Mouse (Mus musculus): ENCODE data around the gene Nol6. TPM values are rescaled to one million over a fixed set of nuclear protein-coding genes. Genes with fewer than 3 reads are reported as not detected.
"Not testable (repeated sequence)": the region's sequence is repeated elsewhere in the genome, so short reads cannot be mapped to it uniquely, and the experiment has no call there.

Nol6 gene
- polyA plus RNA-seq, 1 experiment: 22.2 TPM

- peaks cover 76% of the 10 kb centered on the region for H3K27me3 ChIP-seq (replicated peaks)
- H3K9me3 ChIP-seq: peaks cover 4% of the 10 kb centered on the region; the same call in 1 of the 2 replicates
- H3K4me3 ChIP-seq (replicated peaks): no peak overlapping the region
Observed at GRCm38 (mm10) chr4:41087459-41088298, 36.6 kb downstream of the Nol6 start.

DNA sequence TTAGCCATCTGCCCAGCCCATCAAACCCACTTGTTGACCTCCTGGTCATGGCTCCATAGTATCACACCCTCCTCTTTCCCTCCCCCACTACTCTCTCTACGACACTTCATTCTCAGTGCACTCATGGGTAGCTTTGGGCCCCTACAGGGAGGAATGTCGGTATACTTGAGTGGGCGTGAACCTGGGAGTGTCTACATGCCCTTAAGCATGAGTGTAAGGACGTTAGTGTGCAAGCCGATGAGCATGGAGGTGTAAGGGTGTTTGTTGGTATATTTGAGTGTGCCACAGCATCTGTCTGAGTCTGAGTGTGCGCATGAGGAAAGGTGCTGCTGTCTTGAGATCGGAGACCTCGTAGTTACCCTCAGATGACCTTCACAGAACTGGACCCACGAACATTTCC lies 37.3 kb downstream of the Nol6 start:
- H3K36me3 ChIP-seq (replicated peaks; ENCODE audit: low read length): no peaks in the 10 kb centered on the region

More at GRCm38 (mm10) chr4:41087459-41088298, 36.6 kb downstream of the Nol6 start:
- TF ChIP-seq GATA1 (IDR thresholded peaks at IDR 0.05; ENCODE audit: borderline replicate concordance, low read length): no peak
- TF ChIP-seq FLI1 (IDR thresholded peaks at IDR 0.05; ENCODE audit: low read length): no peak
- Histone ChIP-seq H3K4me1 (no peaks in the 10 kb centered on the region; the same call in 1 of the 2 replicates), H3K36me3 (replicated peaks; ENCODE audit: low read length) (no peaks in the 10 kb centered on the region)

GRCm38 (mm10) chr4:41084819-41085218 lies 39.4 kb downstream of the Nol6 start:
- H3K36me3 ChIP-seq (replicated peaks; ENCODE audit: low read length): no peaks in the 10 kb centered on the region
- TF ChIP-seq FLI1 (IDR thresholded peaks at IDR 0.05; ENCODE audit: low read length): no peak
- no peak for TF ChIP-seq GATA1 (IDR thresholded peaks at IDR 0.05; ENCODE audit: borderline replicate concordance, low read length)
- peaks cover 62% of the 10 kb centered on the region for H3K27me3 ChIP-seq (replicated peaks)
- H3K4me3 ChIP-seq (replicated peaks): no peak overlapping the region
- peaks cover 9% of the 10 kb centered on the region for H3K9me3 ChIP-seq
- H3K4me1 ChIP-seq: no peaks in the 10 kb centered on the region; the same call in 1 of the 2 replicates

More for the DNA sequence above, 37.3 kb downstream of the Nol6 start:
- Histone ChIP-seq H3K27me3 (replicated peaks) (peaks cover 73% of the 10 kb centered on the region), H3K4me3 (replicated peaks) (no peak overlapping the region), H3K4me1 (no peaks in the 10 kb centered on the region; the same call in 1 of the 2 replicates), H3K9me3 (peaks cover 4% of the 10 kb centered on the region; the same call in 1 of the 2 replicates)
- TF ChIP-seq FLI1 (IDR thresholded peaks at IDR 0.05; ENCODE audit: low read length): no peak
- no peak for TF ChIP-seq GATA1 (IDR thresholded peaks at IDR 0.05; ENCODE audit: borderline replicate concordance, low read length)

DNA sequence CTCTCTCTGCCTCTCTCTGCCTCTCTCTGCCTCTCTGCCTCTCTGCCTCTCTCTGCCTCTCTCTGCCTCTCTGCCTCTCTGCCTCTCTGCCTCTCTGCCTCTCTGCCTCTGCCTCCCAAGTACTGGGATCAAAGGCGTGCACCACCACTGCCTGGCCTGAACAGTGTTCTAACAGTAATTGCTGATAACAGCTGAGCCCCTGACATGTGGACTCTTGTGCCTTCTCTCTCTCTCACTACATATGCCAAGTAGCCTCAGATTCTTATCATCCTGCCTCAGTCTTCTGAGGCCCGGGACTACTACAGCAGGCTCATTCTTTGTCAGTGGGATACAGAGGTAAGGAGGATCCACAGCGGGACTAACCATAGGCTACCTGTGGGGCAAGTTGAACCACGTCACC lies 41.5 kb downstream of the Nol6 start:
- H3K27me3 ChIP-seq (replicated peaks): peaks cover 55% of the 10 kb centered on the region
- H3K4me3 ChIP-seq (replicated peaks); H3K4me1 ChIP-seq: not testable (repeated sequence)

GRCm38 (mm10) chr4:41081733-41082132 lies 42.5 kb downstream of the Nol6 start:
- Histone ChIP-seq H3K4me1 (no peaks in the 10 kb centered on the region; the same call in 1 of the 2 replicates), H3K27me3 (replicated peaks) (peaks cover 47% of the 10 kb centered on the region), H3K36me3 (replicated peaks; ENCODE audit: low read length) (no peaks in the 10 kb centered on the region), H3K4me3 (replicated peaks) (no peak overlapping the region), H3K9me3 (peaks cover 9% of the 10 kb centered on the region)
- no peak for TF ChIP-seq FLI1 (IDR thresholded peaks at IDR 0.05; ENCODE audit: low read length)
- TF ChIP-seq GATA1 (IDR thresholded peaks at IDR 0.05; ENCODE audit: borderline replicate concordance, low read length): no peak

More for the DNA sequence above, 41.5 kb downstream of the Nol6 start:
- not testable (repeated sequence) for H3K36me3 ChIP-seq (replicated peaks; ENCODE audit: low read length); H3K9me3 ChIP-seq

GRCm38 (mm10) chr4:41078726-41079125 lies 45.5 kb downstream of the Nol6 start:
- H3K4me3 ChIP-seq (replicated peaks): peak overlapping the region; percentile 16
- no peaks in the 10 kb centered on the region; the same call in 1 of the 2 replicates for H3K4me1 ChIP-seq
- H3K9me3 ChIP-seq: peaks cover 5% of the 10 kb centered on the region; the same call in 1 of the 2 replicates
- H3K27me3 ChIP-seq (replicated peaks): peaks cover 38% of the 10 kb centered on the region
- no peak for TF ChIP-seq GATA1 (IDR thresholded peaks at IDR 0.05; ENCODE audit: borderline replicate concordance, low read length)
- TF ChIP-seq FLI1 (IDR thresholded peaks at IDR 0.05; ENCODE audit: low read length): no peak
- H3K36me3 ChIP-seq (replicated peaks; ENCODE audit: low read length): no peaks in the 10 kb centered on the region

- peaks cover 33% of the 10 kb centered on the region for H3K27me3 ChIP-seq (replicated peaks)
- H3K9me3 ChIP-seq: no peaks in the 10 kb centered on the region
- TF ChIP-seq FLI1 (IDR thresholded peaks at IDR 0.05; ENCODE audit: low read length): no peak
- no peak for TF ChIP-seq GATA1 (IDR thresholded peaks at IDR 0.05; ENCODE audit: borderline replicate concordance, low read length)
- no peak overlapping the region for H3K4me3 ChIP-seq (replicated peaks)
- H3K36me3 ChIP-seq (replicated peaks; ENCODE audit: low read length): no peaks in the 10 kb centered on the region
- peaks cover 5% of the 10 kb centered on the region; the same call in 1 of the 2 replicates for H3K4me1 ChIP-seq
Observed at GRCm38 (mm10) chr4:41074461-41074860, 49.8 kb downstream of the Nol6 start.

- peaks cover 5% of the 10 kb centered on the region; the same call in 1 of the 2 replicates for H3K4me1 ChIP-seq
- H3K36me3 ChIP-seq (replicated peaks; ENCODE audit: low read length): no peaks in the 10 kb centered on the region
- TF ChIP-seq GATA1 (IDR thresholded peaks at IDR 0.05; ENCODE audit: borderline replicate concordance, low read length) (no peak), FLI1 (IDR thresholded peaks at IDR 0.05; ENCODE audit: low read length) (no peak)
- H3K4me3 ChIP-seq (replicated peaks): peak overlapping the region; percentile 76
- peaks cover 27% of the 10 kb centered on the region for H3K27me3 ChIP-seq (replicated peaks)
- no peaks in the 10 kb centered on the region for H3K9me3 ChIP-seq
Observed at GRCm38 (mm10) chr4:41073008-41073817, 51.0 kb downstream of the Nol6 start.

- Histone ChIP-seq H3K27me3 (replicated peaks) (peaks cover 25% of the 10 kb centered on the region), H3K36me3 (replicated peaks; ENCODE audit: low read length) (no peaks in the 10 kb centered on the region), H3K4me1 (peaks cover 5% of the 10 kb centered on the region; the same call in 1 of the 2 replicates), H3K9me3 (no peaks in the 10 kb centered on the region), H3K4me3 (replicated peaks) (no peak overlapping the region)
- TF ChIP-seq GATA1 (IDR thresholded peaks at IDR 0.05; ENCODE audit: borderline replicate concordance, low read length): no peak
- no peak for TF ChIP-seq FLI1 (IDR thresholded peaks at IDR 0.05; ENCODE audit: low read length)
Observed at GRCm38 (mm10) chr4:41071500-41072429, 52.5 kb downstream of the Nol6 start.

All from megakaryocyte, embryonic 14.5 days (primary cell).